Mouse (Mus musculus): Measurements from ENCODE around the gene Arfgap3. TPM values are rescaled to one million over a fixed set of nuclear protein-coding genes. Genes with fewer than 3 reads are reported as not detected.

The Arfgap3 gene
- polyA plus RNA-seq, 1 experiment = not detected

GRCm38 (mm10) chr15:83250651-83251175, 99.3 kb downstream of the Arfgap3 start:
- Histone ChIP-seq H3K4me3 (ENCODE audit: insufficient read depth, low read depth, low read length) (peak overlapping the region; percentile 37), H3K4me1 (ENCODE audit: control insufficient read depth, insufficient read depth, low read length) (peaks cover 13% of the 10 kb centered on the region), H3K27ac (ENCODE audit: insufficient read depth, low read depth, low read length) (no peak overlapping the region)
- TF ChIP-seq CTCF (IDR thresholded peaks at IDR 0.05; ENCODE audit: insufficient read depth, low read depth, low read length) (no peak), POLR2A (IDR thresholded peaks at IDR 0.05; ENCODE audit: insufficient read depth, low read depth, low read length) (no peak)
- WGBS = 2% methylated on average over 20 of the region's 20 CpGs

Other genes with a start within 250 kb of the Arfgap3 start
- gene Rrp7a, start 227.4 kb downstream of the Arfgap3 start, polyA plus RNA-seq (2012; ENCODE audit: insufficient read depth, insufficient read length, low replicate concordance, missing spikeins) = not detected in 2 replicates
- gene Poldip3, start 200.9 kb downstream of the Arfgap3 start, polyA plus RNA-seq (2012; ENCODE audit: insufficient read depth, insufficient read length, low replicate concordance, missing spikeins) = not detected in 2 replicates
- gene Cyb5r3, start 177.7 kb downstream of the Arfgap3 start, polyA plus RNA-seq (2012; ENCODE audit: insufficient read depth, insufficient read length, low replicate concordance, missing spikeins) = not detected in 2 replicates
- gene A4galt, start 98.5 kb downstream of the Arfgap3 start, polyA plus RNA-seq (2012; ENCODE audit: insufficient read depth, insufficient read length, low replicate concordance, missing spikeins) = not detected in 2 replicates
- 149 TPM in 1 of 2 replicates, not detected in the other for gene Pacsin2, start 114.4 kb upstream of the Arfgap3 start, polyA plus RNA-seq (2012; ENCODE audit: insufficient read depth, insufficient read length, low replicate concordance, missing spikeins)
- not detected in 2 replicates for gene Ttll1, start 160.6 kb upstream of the Arfgap3 start, polyA plus RNA-seq (2012; ENCODE audit: insufficient read depth, insufficient read length, low replicate concordance, missing spikeins)
- not detected in 2 replicates for gene Bik, start 176.6 kb upstream of the Arfgap3 start, polyA plus RNA-seq (2012; ENCODE audit: insufficient read depth, insufficient read length, low replicate concordance, missing spikeins)
- gene Tspo, start 213.3 kb upstream of the Arfgap3 start, polyA plus RNA-seq (2012; ENCODE audit: insufficient read depth, insufficient read length, low replicate concordance, missing spikeins) = not detected in 2 replicates
- gene Mcat, start 213.5 kb upstream of the Arfgap3 start, polyA plus RNA-seq (2012; ENCODE audit: insufficient read depth, insufficient read length, low replicate concordance, missing spikeins) = not detected in 2 replicates
- not detected in 2 replicates for gene Ttll12, start 244.9 kb upstream of the Arfgap3 start, polyA plus RNA-seq (2012; ENCODE audit: insufficient read depth, insufficient read length, low replicate concordance, missing spikeins)